Mouse (Mus musculus): Measurements from ENCODE around the gene Upk3b. TPM values are rescaled to one million over a fixed set of nuclear protein-coding genes. Genes with fewer than 3 reads are reported as not detected.

Upk3b gene
- 44.4 and 47.8 TPM in 2 replicates for polyA plus RNA-seq (2015; fragmentation: Nextera tagmentation; extraction: Ambion mirVana)

DNA sequence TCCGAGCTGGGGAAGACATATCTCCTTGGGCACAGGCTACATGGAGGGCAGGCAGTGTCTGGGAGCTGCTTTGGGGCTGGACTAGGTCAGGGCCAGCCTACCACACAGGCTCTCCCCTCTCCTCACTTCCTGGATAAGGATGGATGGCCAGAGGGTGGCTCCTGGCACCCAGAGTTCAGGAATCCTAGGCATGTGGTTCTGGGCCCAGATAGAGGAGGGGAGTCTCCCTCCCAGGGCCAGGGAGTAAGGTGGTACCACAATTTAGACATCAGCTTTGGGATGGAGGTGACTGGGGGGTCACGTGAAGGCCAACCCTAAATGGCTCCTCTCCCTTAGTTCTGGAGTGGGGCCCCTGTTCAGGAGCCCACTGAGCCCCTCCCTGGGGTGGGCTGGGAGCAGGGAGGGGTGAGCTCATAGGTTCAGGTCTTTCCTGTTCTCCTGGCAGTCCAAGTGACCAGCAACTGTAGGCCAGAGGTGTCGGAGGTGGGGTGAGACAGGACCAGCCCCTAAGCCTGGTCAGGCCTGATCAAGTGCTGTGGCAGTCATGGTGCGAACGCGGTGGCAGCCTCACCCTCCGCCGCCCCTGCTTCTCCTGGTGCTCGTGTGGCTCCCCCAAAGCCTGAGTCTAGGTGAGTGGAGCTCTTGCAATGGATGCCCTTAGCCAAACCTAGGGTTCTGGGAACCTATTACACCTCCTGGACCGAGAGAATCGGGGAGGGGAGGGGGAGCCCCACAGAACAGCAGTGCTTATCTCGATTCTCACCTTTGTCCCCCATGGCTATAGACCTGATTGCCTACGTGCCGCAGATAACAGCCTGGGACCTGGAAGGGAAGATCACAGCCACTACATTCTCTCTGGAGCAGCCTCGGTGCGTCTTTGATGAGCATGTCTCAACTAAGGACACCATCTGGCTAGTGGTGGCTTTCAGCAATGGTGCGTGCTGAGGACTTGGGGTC is at the start of gene Upk3b:
TSS of gene Upk3b (plus strand) at position 239 of the 957 bp plus-strand sequence.
- Histone ChIP-seq H3K9ac (ENCODE audit: low read depth, low read length) (peak within 1 kb of the TSS; percentile 53), H3K36me3 (ENCODE audit: control insufficient read depth, insufficient read depth, low read length) (no peaks in the 10 kb centered on the region), H3K27me3 (replicated peaks; ENCODE audit: control insufficient read depth, insufficient read depth, low read length) (no peaks in the 10 kb centered on the region), H3K4me1 (ENCODE audit: control insufficient read depth, insufficient read depth, low read length) (peaks cover 13% of the 10 kb centered on the region; the same call in 1 of the 2 replicates), H3K27ac (ENCODE audit: low read length) (peak within 1 kb of the TSS; percentile 90), H3K4me3 (ENCODE audit: low read length) (peak within 1 kb of the TSS; percentile 37), H3K9me3 (ENCODE audit: control insufficient read depth, low read length) (no peaks in the 10 kb centered on the region), H3K4me2 (ENCODE audit: low read depth, low read length) (peak within 1 kb of the TSS; percentile 44)
- peak; percentile 89 for ATAC-seq
- WGBS, result 42% methylated on average over 17 of the region's 17 CpGs

DNA sequence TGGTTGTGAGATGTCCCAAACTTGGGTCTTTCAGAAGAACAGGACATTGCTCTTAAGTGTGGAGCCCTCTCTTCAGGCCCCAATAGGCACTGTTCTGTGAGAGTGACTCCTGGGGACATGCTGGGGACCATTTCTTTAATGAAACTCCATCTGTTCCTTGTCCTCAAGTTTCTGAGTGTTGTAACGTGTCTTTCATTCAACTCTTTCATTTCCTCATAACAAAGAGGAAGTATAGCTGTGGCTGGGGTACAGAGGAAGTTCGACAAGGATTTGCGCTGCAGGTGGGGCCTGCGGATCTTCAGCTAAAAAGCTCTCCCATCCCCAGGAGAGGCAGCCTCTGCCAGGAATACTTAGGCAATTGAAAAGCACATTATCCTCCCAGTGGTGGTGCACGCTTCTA is 47.7 kb upstream of the Upk3b start:
- ATAC-seq, result no peak
- no peak overlapping the region for H3K27ac ChIP-seq (ENCODE audit: low read length)
- H3K4me2 ChIP-seq (ENCODE audit: low read depth, low read length), result no peak overlapping the region
- H3K4me1 ChIP-seq (ENCODE audit: control insufficient read depth, insufficient read depth, low read length), result peaks cover 3% of the 10 kb centered on the region
- no peaks in the 10 kb centered on the region for H3K36me3 ChIP-seq (ENCODE audit: control insufficient read depth, insufficient read depth, low read length)
- no peak overlapping the region for H3K4me3 ChIP-seq (ENCODE audit: low read length)
- no peaks in the 10 kb centered on the region for H3K27me3 ChIP-seq (replicated peaks; ENCODE audit: control insufficient read depth, insufficient read depth, low read length)
- no peak overlapping the region for H3K9ac ChIP-seq (ENCODE audit: low read depth, low read length)
- H3K9me3 ChIP-seq (ENCODE audit: control insufficient read depth, low read length), result no peaks in the 10 kb centered on the region
- WGBS, result 73% methylated on average over 5 of the region's 5 CpGs

DNA sequence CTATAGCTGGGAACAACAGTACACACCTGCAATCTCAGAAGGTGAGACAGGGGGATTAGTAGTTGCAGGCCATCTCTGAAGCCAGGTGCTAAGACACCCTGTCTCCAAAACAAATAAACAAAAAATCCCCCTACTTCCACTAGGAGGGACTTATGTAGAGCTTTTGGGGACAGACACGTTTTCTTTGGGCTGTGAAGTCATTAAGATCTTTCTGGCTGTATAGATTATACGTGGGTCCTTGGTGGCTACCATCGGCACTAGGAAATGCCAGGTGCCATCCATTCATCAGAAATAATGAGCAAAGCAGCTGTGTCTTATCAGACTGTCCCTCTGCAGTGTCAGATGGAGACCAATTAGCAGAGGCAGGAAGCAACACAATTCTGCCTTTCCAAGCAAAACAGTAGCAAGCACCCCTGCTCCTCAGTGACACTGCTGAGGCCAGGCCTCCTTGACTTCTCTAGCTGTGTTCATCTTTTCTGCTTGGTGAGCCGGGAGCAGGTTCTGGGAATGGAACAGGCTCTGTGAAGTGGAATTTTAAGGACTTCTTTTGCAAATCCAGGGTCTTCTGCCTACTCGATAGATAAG is 44.8 kb upstream of the Upk3b start:
- Histone ChIP-seq H3K4me1 (ENCODE audit: control insufficient read depth, insufficient read depth, low read length) (peaks cover 6% of the 10 kb centered on the region), H3K36me3 (ENCODE audit: control insufficient read depth, insufficient read depth, low read length) (0 out of 2 replicates have a peak, but pooled peaks cover 5% of the 10 kb centered on the region), H3K9me3 (ENCODE audit: control insufficient read depth, low read length) (no peaks in the 10 kb centered on the region), H3K4me3 (ENCODE audit: low read length) (no peak overlapping the region), H3K9ac (ENCODE audit: low read depth, low read length) (no peak overlapping the region), H3K27ac (ENCODE audit: low read length) (no peak overlapping the region), H3K4me2 (ENCODE audit: low read depth, low read length) (no peak overlapping the region), H3K27me3 (replicated peaks; ENCODE audit: control insufficient read depth, insufficient read depth, low read length) (no peaks in the 10 kb centered on the region)
- WGBS, result 62% methylated on average over 5 of the region's 5 CpGs
- no peak for ATAC-seq

DNA sequence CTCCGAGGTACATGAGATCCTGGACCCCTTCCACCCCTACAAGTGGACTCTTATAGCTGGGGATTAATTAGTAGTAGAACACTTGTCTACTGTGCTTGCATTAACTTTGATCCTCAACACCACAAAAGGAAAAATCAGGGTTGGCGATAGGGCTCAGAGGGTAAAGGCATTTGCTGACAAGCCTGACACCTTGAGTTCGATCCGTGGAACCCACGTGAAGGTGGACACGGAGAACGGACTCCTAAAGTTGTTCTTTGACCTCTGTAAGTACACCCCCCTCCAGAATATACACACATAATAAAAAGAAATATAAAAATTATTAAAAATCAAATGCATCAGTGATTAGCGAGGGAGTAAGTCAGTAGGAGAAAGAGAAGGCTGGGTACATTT is 44.0 kb upstream of the Upk3b start:
- Histone ChIP-seq H3K4me1 (ENCODE audit: control insufficient read depth, insufficient read depth, low read length) (peaks cover 6% of the 10 kb centered on the region), H3K4me2 (ENCODE audit: low read depth, low read length) (no peak overlapping the region), H3K9ac (ENCODE audit: low read depth, low read length) (no peak overlapping the region), H3K36me3 (ENCODE audit: control insufficient read depth, insufficient read depth, low read length) (0 out of 2 replicates have a peak, but pooled peaks cover 5% of the 10 kb centered on the region), H3K27me3 (replicated peaks; ENCODE audit: control insufficient read depth, insufficient read depth, low read length) (no peaks in the 10 kb centered on the region), H3K9me3 (ENCODE audit: control insufficient read depth, low read length) (no peaks in the 10 kb centered on the region), H3K4me3 (ENCODE audit: low read length) (peak overlapping the region; percentile 92), H3K27ac (ENCODE audit: low read length) (no peak overlapping the region)
- ATAC-seq, result peak; percentile 1; the same call in 1 of the 2 replicates
- 62% methylated on average over 8 of the region's 8 CpGs for WGBS

DNA sequence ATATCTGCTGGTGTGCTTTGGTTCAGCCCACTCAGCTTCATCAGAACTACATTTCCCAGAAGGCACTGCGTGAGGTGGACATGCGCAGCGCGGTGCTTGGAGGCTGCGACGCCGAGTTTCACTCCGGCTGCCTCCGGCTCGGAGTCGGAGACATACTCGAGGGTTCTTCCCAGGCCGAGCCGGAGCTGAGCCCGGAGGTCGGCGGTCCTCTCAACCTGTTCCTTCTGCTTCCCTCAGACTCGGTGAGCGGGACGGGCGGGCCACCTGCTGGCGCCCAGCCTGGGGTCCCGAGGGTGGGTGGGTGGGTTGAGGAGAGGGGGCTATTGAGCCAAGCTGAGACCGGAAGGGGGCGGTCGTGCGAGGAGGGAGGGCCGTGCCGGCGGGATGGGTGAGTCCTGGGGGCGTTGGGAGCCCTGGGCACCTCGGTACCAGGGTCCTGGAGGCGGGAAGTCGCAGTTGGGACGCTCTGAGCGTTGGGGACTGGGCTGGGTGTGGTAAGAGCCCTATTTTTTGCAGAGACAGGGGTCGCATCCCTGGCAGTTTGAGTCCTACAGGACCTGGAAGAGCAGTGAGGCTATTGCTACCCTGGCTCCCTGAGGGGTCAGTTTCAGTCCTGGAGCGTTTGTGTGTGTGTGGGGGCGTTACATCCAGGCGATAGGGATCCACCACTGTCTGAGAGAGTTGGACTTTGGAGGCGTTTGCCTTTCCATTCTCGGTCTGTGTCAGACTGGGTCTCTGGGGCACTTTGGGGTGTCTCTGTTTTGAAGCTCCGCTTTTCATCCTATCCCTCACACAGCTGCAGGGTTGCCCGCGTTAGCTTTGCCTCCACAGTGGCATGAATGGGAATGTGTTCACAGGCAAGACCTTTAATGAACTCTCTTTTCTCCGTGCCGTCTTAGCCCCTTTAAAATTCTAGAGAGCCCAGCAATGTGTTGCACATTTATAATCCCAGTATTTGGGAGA is 43.3 kb upstream of the Upk3b start, which contains the start of gene Dtx2:
TSS of gene Dtx2 (plus strand) at position 76 of the 963 bp plus-strand sequence.
- Histone ChIP-seq H3K4me3 (ENCODE audit: low read length) (peak within 1 kb of the TSS; percentile 92), H3K4me1 (ENCODE audit: control insufficient read depth, insufficient read depth, low read length) (peaks cover 6% of the 10 kb centered on the region), H3K27me3 (replicated peaks; ENCODE audit: control insufficient read depth, insufficient read depth, low read length) (no peaks in the 10 kb centered on the region), H3K36me3 (ENCODE audit: control insufficient read depth, insufficient read depth, low read length) (0 out of 2 replicates have a peak, but pooled peaks cover 5% of the 10 kb centered on the region), H3K4me2 (ENCODE audit: low read depth, low read length) (peak within 1 kb of the TSS; percentile 91), H3K9ac (ENCODE audit: low read depth, low read length) (peak within 1 kb of the TSS; percentile 89), H3K27ac (ENCODE audit: low read length) (peak within 1 kb of the TSS; percentile 85), H3K9me3 (ENCODE audit: control insufficient read depth, low read length) (no peaks in the 10 kb centered on the region)
- ATAC-seq, result peak; percentile 96
- WGBS, result under 1% methylated on average over 47 of the region's 47 CpGs

DNA sequence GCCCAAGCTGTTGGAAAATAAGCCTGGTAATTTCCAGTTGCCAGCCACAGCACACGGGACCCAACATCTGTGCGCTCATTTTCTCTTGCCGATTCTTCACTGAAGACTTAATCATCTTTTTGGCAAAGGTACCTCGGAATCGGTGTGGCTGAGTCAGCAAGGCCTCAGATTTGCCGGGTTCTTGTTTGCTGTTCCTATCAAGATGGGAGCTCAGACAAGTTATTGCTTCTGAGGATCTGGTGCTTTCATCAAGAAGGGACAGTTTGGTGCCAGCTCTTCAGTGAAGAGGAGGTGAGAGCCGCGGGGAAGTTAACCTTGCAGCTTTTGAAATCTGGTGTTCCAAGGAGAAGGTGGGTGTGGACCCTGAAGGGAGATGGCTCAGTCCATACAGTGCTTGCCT is 42.1 kb upstream of the Upk3b start:
- Histone ChIP-seq H3K4me1 (ENCODE audit: control insufficient read depth, insufficient read depth, low read length) (peaks cover 6% of the 10 kb centered on the region), H3K9me3 (ENCODE audit: control insufficient read depth, low read length) (no peaks in the 10 kb centered on the region), H3K4me2 (ENCODE audit: low read depth, low read length) (no peak overlapping the region), H3K27ac (ENCODE audit: low read length) (no peak overlapping the region), H3K36me3 (ENCODE audit: control insufficient read depth, insufficient read depth, low read length) (0 out of 2 replicates have a peak, but pooled peaks cover 5% of the 10 kb centered on the region), H3K27me3 (replicated peaks; ENCODE audit: control insufficient read depth, insufficient read depth, low read length) (no peaks in the 10 kb centered on the region), H3K4me3 (ENCODE audit: low read length) (no peak overlapping the region), H3K9ac (ENCODE audit: low read depth, low read length) (no peak overlapping the region)
- ATAC-seq, result no peak
- WGBS, result 81% methylated on average over 8 of the region's 8 CpGs

DNA sequence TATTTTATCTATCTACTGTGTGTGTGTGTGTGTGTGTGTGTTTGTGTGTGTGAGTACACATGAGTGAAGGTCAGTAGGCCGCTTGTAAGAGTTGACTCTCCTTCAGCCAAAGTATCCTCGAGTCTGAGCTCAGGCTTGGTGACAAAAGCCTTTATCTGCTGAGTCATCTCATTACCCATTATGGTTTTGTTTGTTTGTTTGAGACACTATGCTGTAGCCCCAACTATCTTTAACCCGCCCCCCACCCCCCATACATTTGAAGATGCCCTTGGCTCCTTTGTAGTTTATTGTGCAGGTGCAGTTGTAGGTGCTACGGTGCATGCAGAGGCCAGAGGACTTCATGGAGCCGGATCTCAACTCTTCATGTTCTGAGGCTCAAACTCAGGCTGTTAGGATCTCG is 37.1 kb upstream of the Upk3b start:
- 92% methylated on average over 6 of the region's 6 CpGs for WGBS
- Histone ChIP-seq H3K27me3 (replicated peaks; ENCODE audit: control insufficient read depth, insufficient read depth, low read length) (no peaks in the 10 kb centered on the region), H3K9ac (ENCODE audit: low read depth, low read length) (no peak overlapping the region), H3K27ac (ENCODE audit: low read length) (no peak overlapping the region), H3K4me2 (ENCODE audit: low read depth, low read length) (no peak overlapping the region), H3K4me1 (ENCODE audit: control insufficient read depth, insufficient read depth, low read length) (0 out of 2 replicates have a peak, but pooled peaks cover 2% of the 10 kb centered on the region), H3K4me3 (ENCODE audit: low read length) (no peak overlapping the region), H3K9me3 (ENCODE audit: control insufficient read depth, low read length) (no peaks in the 10 kb centered on the region), H3K36me3 (ENCODE audit: control insufficient read depth, insufficient read depth, low read length) (0 out of 2 replicates have a peak, but pooled peaks cover 10% of the 10 kb centered on the region)
- no peak for ATAC-seq

DNA sequence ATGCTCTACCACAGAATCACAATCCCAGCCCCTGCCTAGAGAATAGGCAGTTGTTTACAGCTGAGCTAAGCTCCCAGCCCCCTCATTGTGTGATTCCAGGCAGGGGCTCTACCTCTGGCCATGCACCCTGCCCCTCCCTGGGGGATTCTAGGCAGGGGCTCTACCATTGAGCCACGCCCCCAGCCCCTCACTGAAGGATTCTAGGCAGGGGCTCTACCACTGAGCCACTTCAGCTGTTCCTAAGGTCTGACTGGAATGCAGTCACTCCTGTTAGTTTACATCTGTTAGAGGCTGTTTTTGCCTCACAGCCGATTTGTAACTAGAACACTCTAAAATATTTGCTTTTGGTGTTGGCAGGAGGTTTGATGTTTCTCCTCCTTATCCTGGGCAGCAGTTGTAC is 36.0 kb upstream of the Upk3b start:
- H3K36me3 ChIP-seq (ENCODE audit: control insufficient read depth, insufficient read depth, low read length), result 0 out of 2 replicates have a peak, but pooled peaks cover 10% of the 10 kb centered on the region
- H3K4me1 ChIP-seq (ENCODE audit: control insufficient read depth, insufficient read depth, low read length), result 0 out of 2 replicates have a peak, but pooled peaks cover 2% of the 10 kb centered on the region
- H3K27me3 ChIP-seq (replicated peaks; ENCODE audit: control insufficient read depth, insufficient read depth, low read length), result no peaks in the 10 kb centered on the region
- no peak overlapping the region for H3K4me2 ChIP-seq (ENCODE audit: low read depth, low read length)
- WGBS, result 54% methylated on average over 2 of the region's 2 CpGs
- H3K9me3 ChIP-seq (ENCODE audit: control insufficient read depth, low read length), result no peaks in the 10 kb centered on the region
- H3K4me3 ChIP-seq (ENCODE audit: low read length), result no peak overlapping the region
- ATAC-seq, result no peak
- no peak overlapping the region for H3K27ac ChIP-seq (ENCODE audit: low read length)
- no peak overlapping the region for H3K9ac ChIP-seq (ENCODE audit: low read depth, low read length)

Measured in intestine, embryonic 16.5 days (tissue).